Mouse (Mus musculus): ENCODE measurements around the gene Ube2j2.

- TF ChIP-seq CTCF (IDR thresholded peaks at IDR 0.05; ENCODE audit: control insufficient read depth, insufficient read depth, low read length) (no peak), POLR2A (IDR thresholded peaks at IDR 0.05; ENCODE audit: borderline replicate concordance, control insufficient read depth, low read depth, low read length) (no peak)
These were observed 29.0 kb downstream of the Ube2j2 start for GRCm38 (mm10) chr4:155972651-155973050.
